Mouse (Mus musculus) MEL (cell line): ENCODE data around the gene Cdca5. TPM values are rescaled to one million over a fixed set of nuclear protein-coding genes. Genes with fewer than 3 reads are reported as not detected.
A peak's percentile ranks its signal among the peaks of the same experiment; 100 is the strongest.

ENCODE experiments used
- DNase-seq: peaks from one replicate; pipeline ENCODE4 v3.0.0; 2011; ENCODE audit warnings: low read depth, low spot score
- H3K27ac ChIP-seq: 2 replicates; pipeline ENCODE4 v1.5.1; 2012; ENCODE audit warnings: low read depth, mild to moderate bottlenecking, control low read depth, low read length, moderate library complexity; ENCODE audit not compliant: control insufficient read depth
- H3K27me3 ChIP-seq, 2 experiments: fragments of 150-350 bp in 1 of 2; sonication (generic) in 1 of 2; 2 replicates each; pipeline ENCODE4 v1.6.1; 2012; ENCODE audit warnings: low read length in 2 of 2, mild to moderate bottlenecking in 2 of 2, improper control_type of control experiment in 1 of 2, moderate library complexity in 1 of 2; ENCODE audit not compliant: insufficient read depth in 2 of 2, control insufficient read depth in 1 of 2
- H3K36me3 ChIP-seq, 2 experiments: 2 replicates each; pipeline ENCODE4 v1.6.1; 2012 to 2014; ENCODE audit warnings: low read length in 2 of 2, improper control_type of control experiment in 1 of 2, inconsistent platforms in 1 of 2, mild to moderate bottlenecking in 1 of 2; ENCODE audit not compliant: insufficient read depth in 2 of 2, control insufficient read depth in 1 of 2
- H3K4me1 ChIP-seq, 2 experiments: fragments of 150-350 bp in 1 of 2; sonication (generic) in 1 of 2; 2 replicates each; pipeline ENCODE4 v1.6.1; 2012; ENCODE audit warnings: low read length in 2 of 2, improper control_type of control experiment in 1 of 2, mild to moderate bottlenecking in 1 of 2; ENCODE audit not compliant: insufficient read depth in 2 of 2, control insufficient read depth in 1 of 2
- H3K4me3 ChIP-seq, 2 experiments: fragments of 150-350 bp in 1 of 2; sonication (generic) in 1 of 2; 2 replicates each; pipeline ENCODE4 v1.5.1; 2012; ENCODE audit warnings: low read depth in 2 of 2, low read length in 2 of 2, mild to moderate bottlenecking in 2 of 2, moderate library complexity in 2 of 2, control low read depth in 1 of 2, improper control_type of control experiment in 1 of 2; ENCODE audit not compliant: control insufficient read depth in 1 of 2, insufficient read depth in 1 of 2
- H3K79me2 ChIP-seq: 2 replicates; pipeline ENCODE4 v1.6.1; 2012; ENCODE audit warnings: mild to moderate bottlenecking, low read length, moderate library complexity; ENCODE audit not compliant: control insufficient read depth, poor library complexity, insufficient read depth
- H3K9ac ChIP-seq: 2 replicates; pipeline ENCODE4 v1.6.1; 2012; ENCODE audit warnings: low read depth, mild to moderate bottlenecking, control low read depth, low read length, moderate library complexity; ENCODE audit not compliant: control insufficient read depth, poor library complexity, severe bottlenecking
- H3K9me3 ChIP-seq: fragments of 150-350 bp; sonication (generic); replicated peaks from 2 replicates; pipeline ENCODE4 v1.6.1; 2012; ENCODE audit warnings: mild to moderate bottlenecking, low read length, improper control_type of control experiment, moderate library complexity; ENCODE audit not compliant: insufficient read depth
- BHLHE40 ChIP-seq: IDR thresholded peaks from 2 replicates; pipeline ENCODE4 v1.6.1; 2012; ENCODE audit warnings: low read depth, mild to moderate bottlenecking, inconsistent platforms, low read length, improper control_type of control experiment, borderline replicate concordance
- CHD1 ChIP-seq: IDR thresholded peaks from 2 replicates; pipeline ENCODE4 v1.6.1; 2012; ENCODE audit warnings: low read depth, mild to moderate bottlenecking, inconsistent platforms, low read length, improper control_type of control experiment
- CHD2 ChIP-seq: IDR thresholded peaks from 2 replicates; pipeline ENCODE4 v1.6.1; 2011; ENCODE audit warnings: low read length, improper control_type of control experiment
- E2F4 ChIP-seq: IDR thresholded peaks from 2 replicates; pipeline ENCODE4 v1.6.1; 2011; ENCODE audit warnings: low read depth, low read length, improper control_type of control experiment, borderline replicate concordance
- ELF1 ChIP-seq: IDR thresholded peaks from 2 replicates; pipeline ENCODE4 v1.6.1; 2014; ENCODE audit warnings: low read depth, mild to moderate bottlenecking, inconsistent platforms, low read length, improper control_type of control experiment, moderate library complexity
- GABPA ChIP-seq: IDR thresholded peaks from 2 replicates; pipeline ENCODE4 v1.6.1; 2012; ENCODE audit warnings: low read depth, mild to moderate bottlenecking, inconsistent platforms, low read length, improper control_type of control experiment, moderate library complexity
- HCFC1 ChIP-seq: IDR thresholded peaks from 2 replicates; pipeline ENCODE4 v1.6.1; 2012; ENCODE audit warnings: low read depth, mild to moderate bottlenecking, inconsistent platforms, low read length, improper control_type of control experiment, moderate library complexity
- JUND ChIP-seq: IDR thresholded peaks from 2 replicates; pipeline ENCODE4 v1.6.1; 2011; ENCODE audit warnings: low read depth, mild to moderate bottlenecking, improper control_type of control experiment, low read length
- KAT2A ChIP-seq: conservative IDR thresholded peaks from 2 replicates; pipeline ENCODE4 v1.6.1; 2012; ENCODE audit warnings: low read depth, low read length, improper control_type of control experiment, inconsistent platforms
- MAZ ChIP-seq: IDR thresholded peaks from 2 replicates; pipeline ENCODE4 v1.6.1; 2012; ENCODE audit warnings: low read depth, mild to moderate bottlenecking, inconsistent platforms, low read length, improper control_type of control experiment
- MXI1 ChIP-seq: IDR thresholded peaks from 2 replicates; pipeline ENCODE4 v1.6.1; 2011; ENCODE audit warnings: mild to moderate bottlenecking, low read depth, low read length, improper control_type of control experiment
- MYC ChIP-seq: IDR thresholded peaks from 2 replicates; pipeline ENCODE4 v1.6.1; 2011; ENCODE audit warnings: low read depth, mild to moderate bottlenecking, low read length, improper control_type of control experiment, moderate library complexity
- NELFE ChIP-seq: IDR thresholded peaks from 2 replicates; pipeline ENCODE4 v1.6.1; 2011; ENCODE audit warnings: low read depth, low read length, improper control_type of control experiment
- NRF1 ChIP-seq: IDR thresholded peaks from 2 replicates; pipeline ENCODE4 v1.6.1; 2014; ENCODE audit warnings: low read depth, mild to moderate bottlenecking, inconsistent platforms, low read length, improper control_type of control experiment, moderate library complexity; ENCODE audit not compliant: poor library complexity, insufficient read depth, severe bottlenecking
- POLR2AphosphoS5 ChIP-seq: IDR thresholded peaks from 2 replicates; pipeline ENCODE4 v1.6.1; 2012; ENCODE audit warnings: low read depth, borderline replicate concordance, mild to moderate bottlenecking, inconsistent platforms, low read length, moderate library complexity, mixed read lengths
- RAD21 ChIP-seq: IDR thresholded peaks from 2 replicates; pipeline ENCODE4 v1.6.1; 2011; ENCODE audit warnings: mild to moderate bottlenecking, low read depth, low read length, improper control_type of control experiment
- SIN3A ChIP-seq: IDR thresholded peaks from 2 replicates; pipeline ENCODE4 v1.6.1; 2012; ENCODE audit warnings: low read length, improper control_type of control experiment, inconsistent platforms
- TCF12 ChIP-seq: IDR thresholded peaks from 2 replicates; pipeline ENCODE4 v1.6.1; 2014; ENCODE audit warnings: low read depth, mild to moderate bottlenecking, inconsistent platforms, low read length, improper control_type of control experiment, moderate library complexity
- USF1 ChIP-seq: IDR thresholded peaks from 2 replicates; pipeline ENCODE4 v1.6.1; 2014; ENCODE audit warnings: low read depth, mild to moderate bottlenecking, inconsistent platforms, low read length, improper control_type of control experiment, moderate library complexity
- USF2 ChIP-seq, 2 experiments: IDR thresholded peaks; 2 replicates each; pipeline ENCODE4 v1.6.1; 2011 to 2012; ENCODE audit warnings: improper control_type of control experiment in 2 of 2, low read length in 2 of 2, borderline replicate concordance in 1 of 2, inconsistent platforms in 1 of 2, low read depth in 1 of 2, mild to moderate bottlenecking in 1 of 2; ENCODE audit not compliant: insufficient read depth in 1 of 2
- polyA plus RNA-seq, 2 experiments: library from polyadenylated mRNA; stranded (reverse) in 1 of 2; unstranded in 1 of 2; fragments of >175 nt in 1 of 2; fragments of >200 nt in 1 of 2; gene quantifications; 2 replicates each; pipeline versions ENCODE4 v1.2.1 to v1.2.4; 2012; ENCODE audit warnings: low replicate concordance in 2 of 2, low read depth in 1 of 2; ENCODE audit not compliant: insufficient read length in 2 of 2, insufficient read depth in 1 of 2, missing spikeins in 1 of 2
- total RNA-seq: library from RNA; depleted of rRNA; stranded (reverse); fragments of 300-350 nt; gene quantifications from 2 replicates; pipeline ENCODE4 v1.2.3, GENCODE M21; 2012

Cdca5 gene
- total and polyA plus RNA-seq, 3 experiments, result 48.5 to 56.5 TPM; not detected in 1

DNA sequence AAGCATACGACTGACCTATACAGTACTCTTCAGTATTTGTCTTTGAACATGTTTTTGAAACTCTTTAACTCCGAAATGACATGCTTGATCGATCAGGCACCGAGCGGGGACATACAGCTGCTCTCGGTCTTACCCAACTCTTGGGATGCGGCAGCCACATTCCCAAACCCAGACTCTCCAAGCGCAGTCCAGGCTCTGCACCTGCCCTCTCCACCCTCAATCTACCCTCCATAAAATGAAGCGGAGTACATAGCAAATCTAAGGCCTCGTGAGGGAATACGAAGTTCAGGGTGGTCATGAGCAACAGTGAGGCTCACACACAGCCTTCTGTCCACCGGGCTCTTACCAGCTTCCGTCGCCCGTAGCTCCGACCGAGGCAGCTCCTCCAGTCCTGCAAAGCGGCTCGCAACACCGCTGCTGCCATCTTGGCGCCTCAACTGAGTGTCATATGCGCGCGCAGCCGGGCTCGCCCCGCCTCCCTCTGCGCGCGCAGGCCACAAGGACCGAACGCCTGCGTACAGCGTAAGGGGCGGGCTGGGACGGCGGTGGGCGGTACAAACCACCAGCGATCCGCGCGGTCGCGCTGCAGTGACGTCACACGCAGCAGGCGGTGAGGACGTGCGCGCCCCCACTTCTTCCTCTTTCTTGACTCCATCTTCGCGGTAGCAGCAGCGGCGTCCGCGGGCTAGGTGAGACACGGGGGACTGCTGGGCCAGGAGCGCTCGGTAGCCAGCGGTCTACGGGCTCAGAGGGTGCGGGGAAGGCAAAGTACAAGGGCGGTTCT is 27.3 kb upstream of the Cdca5 start, which contains the start of the genes Mrpl49 and Fau (continued):
- peak; percentile 93 for TF ChIP-seq NRF1
- TF ChIP-seq JUND, result no peak
- peak; percentile 11; the same call in 1 of the 2 replicates for TF ChIP-seq E2F4
- peak; percentile 70; the same call in 1 of the 2 replicates for TF ChIP-seq TCF12
- peak; percentile 95 for TF ChIP-seq HCFC1
- peak; percentile 58; the same call in 1 of the 2 replicates for TF ChIP-seq MYC

DNA sequence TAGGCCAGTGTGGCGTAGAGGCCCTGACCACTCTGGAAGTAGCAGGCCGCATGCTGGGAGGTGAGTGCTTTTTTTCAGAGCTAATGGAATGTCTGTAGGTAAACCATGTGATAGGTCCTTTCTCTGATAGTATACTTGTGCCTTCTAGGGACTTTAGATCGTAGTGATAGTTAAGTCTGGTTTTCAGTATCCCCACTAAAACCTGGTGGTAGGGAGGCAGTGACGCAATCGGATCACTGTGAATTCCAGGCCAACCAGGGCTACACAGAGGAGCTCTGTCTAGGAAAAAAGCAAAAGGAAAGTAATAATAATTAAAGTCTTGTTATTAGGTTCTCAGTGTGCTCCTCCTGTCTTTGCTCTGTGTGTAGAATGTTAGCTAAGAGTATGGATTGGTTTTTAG is 26.3 kb upstream of the Cdca5 start:
- Histone ChIP-seq H3K9ac (peak overlapping the region; percentile 95), H3K36me3 (peaks cover 4 to 23% of the 10 kb centered on the region in 2 experiments; a peak in 3 of 4 replicates), H3K27me3 (no peaks in the 10 kb centered on the region), H3K79me2 (peaks cover 49% of the 10 kb centered on the region), H3K9me3 (no peaks in the 10 kb centered on the region), H3K27ac (peak overlapping the region; percentile 67), H3K4me1 (peaks cover 0 to 16% of the 10 kb centered on the region in 2 experiments; a peak in 1 of 4 replicates), H3K4me3 (peak overlapping the region; percentile 81 to 85)
- TF ChIP-seq NELFE (no peak), SIN3A (peak; percentile 2; the same call in 1 of the 2 replicates)
- DNase-seq, result peak; percentile 39

DNA sequence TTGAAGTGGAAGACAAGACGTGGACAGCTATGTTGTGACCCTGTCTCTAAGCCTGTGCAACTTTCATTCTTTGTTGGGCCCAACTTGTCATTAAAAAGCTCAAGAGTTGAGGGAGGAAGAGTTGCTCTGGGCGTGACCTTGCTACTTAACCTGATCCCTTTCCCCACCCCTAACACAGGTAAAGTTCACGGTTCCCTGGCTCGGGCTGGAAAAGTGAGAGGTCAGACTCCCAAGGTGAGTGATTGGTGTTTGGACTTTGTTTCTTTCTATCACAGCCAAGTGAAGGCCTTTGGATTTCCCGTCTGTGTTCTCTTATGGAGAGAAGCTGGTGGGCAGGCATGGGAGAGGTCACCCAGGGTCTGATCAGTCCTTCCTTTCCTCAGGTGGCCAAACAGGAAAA is 25.8 kb upstream of the Cdca5 start:
- peak; percentile 32 for DNase-seq
- Histone ChIP-seq H3K9ac (peak overlapping the region; percentile 95), H3K79me2 (peaks cover 49% of the 10 kb centered on the region), H3K27ac (peak overlapping the region; percentile 67), H3K9me3 (no peaks in the 10 kb centered on the region), H3K4me1 (peaks cover 0 to 16% of the 10 kb centered on the region in 2 experiments; a peak in 1 of 4 replicates), H3K4me3 (peak overlapping the region; percentile 81 to 85), H3K27me3 (no peaks in the 10 kb centered on the region), H3K36me3 (peaks cover 4 to 23% of the 10 kb centered on the region in 2 experiments; a peak in 3 of 4 replicates)
- TF ChIP-seq CHD1 (no peak), GABPA (no peak), KAT2A (no peak), CHD2 (no peak), RAD21 (no peak), SIN3A (no peak), USF2 (IDR thresholded peaks at IDR 0.05; ENCODE audit: borderline replicate concordance in 1 of 2, insufficient read depth in 1 of 2, low read depth in 1 of 2, low read length in 2 of 2) (no peak), ELF1 (no peak), BHLHE40 (no peak), MAZ (no peak), USF1 (no peak), NRF1 (no peak), POLR2AphosphoS5 (no peak), MXI1 (no peak)
- TF ChIP-seq, all 39 proteins: peak for 0
